Mouse (Mus musculus) midbrain, embryonic 16.5 days (tissue): ENCODE measurements around the gene Slc25a27. TPM values are rescaled to one million over a fixed set of nuclear protein-coding genes. Genes with fewer than 3 reads are reported as not detected.

Source experiments
- ATAC-seq: fragments of 200-750 bp; cut with Nextera tagmentation; 2 replicates; pipeline ENCODE4 v1.8.0; 2017; ENCODE audit warnings: moderate TSS enrichment
- H3K27ac ChIP-seq: fragments of 300-500 bp; sonication (generic); 2 replicates; pipeline ENCODE4 v1.5.1; 2014; ENCODE audit warnings: mild to moderate bottlenecking, low read length, mixed read lengths
- H3K27me3 ChIP-seq: fragments of 300-500 bp; sonication (generic); 2 replicates; pipeline ENCODE4 v1.6.1; 2014; ENCODE audit warnings: low read depth, low read length, mixed read lengths; ENCODE audit not compliant: control insufficient read depth, insufficient read depth
- H3K36me3 ChIP-seq: fragments of 300-500 bp; sonication (generic); 2 replicates; pipeline ENCODE4 v1.6.1; 2014; ENCODE audit warnings: mild to moderate bottlenecking, low read length, moderate library complexity, mixed read lengths; ENCODE audit not compliant: control insufficient read depth, insufficient read depth
- H3K4me1 ChIP-seq: fragments of 300-500 bp; sonication (generic); 2 replicates; pipeline ENCODE4 v1.6.1; 2014; ENCODE audit warnings: mild to moderate bottlenecking, low read length, mixed read lengths; ENCODE audit not compliant: control insufficient read depth, insufficient read depth
- H3K4me2 ChIP-seq: fragments of 300-500 bp; sonication (generic); 2 replicates; pipeline ENCODE4 v1.6.1; 2014; ENCODE audit warnings: mild to moderate bottlenecking, low read length, mixed read lengths
- H3K4me3 ChIP-seq: fragments of 300-500 bp; sonication (generic); 2 replicates; pipeline ENCODE4 v1.5.1; 2014; ENCODE audit warnings: low read depth, mild to moderate bottlenecking, low read length, moderate library complexity, mixed read lengths
- H3K9ac ChIP-seq: fragments of 300-500 bp; sonication (generic); 2 replicates; pipeline ENCODE4 v1.6.1; 2014; ENCODE audit warnings: low read depth, low read length, mixed read lengths
- H3K9me3 ChIP-seq: fragments of 300-500 bp; sonication (generic); replicated peaks from 2 replicates; pipeline ENCODE4 v1.6.1; 2014; ENCODE audit warnings: mild to moderate bottlenecking, low read length, mixed read lengths; ENCODE audit not compliant: control insufficient read depth, poor library complexity, severe bottlenecking
- WGBS: fragments of 180-500 bp; shearing (Covaris S2); extraction: QIAGEN DNeasy Blood & Tissue Kit; methylation state at CpG from one replicate; pipeline ENCODE4 v1.1.7; 2014; 5-methylcytosine and 5-hydroxymethylcytosine counted together
- polyA plus RNA-seq: library from polyadenylated mRNA; unstranded; fragments of >200 nt; fragmentation: Nextera tagmentation; extraction: Ambion mirVana; gene quantifications from 2 replicates; pipeline ENCODE4 v1.2.1, GENCODE M21; 2015

Slc25a27 gene
- polyA plus RNA-seq, 1 experiment from 2014 or later: 123 TPM

DNA sequence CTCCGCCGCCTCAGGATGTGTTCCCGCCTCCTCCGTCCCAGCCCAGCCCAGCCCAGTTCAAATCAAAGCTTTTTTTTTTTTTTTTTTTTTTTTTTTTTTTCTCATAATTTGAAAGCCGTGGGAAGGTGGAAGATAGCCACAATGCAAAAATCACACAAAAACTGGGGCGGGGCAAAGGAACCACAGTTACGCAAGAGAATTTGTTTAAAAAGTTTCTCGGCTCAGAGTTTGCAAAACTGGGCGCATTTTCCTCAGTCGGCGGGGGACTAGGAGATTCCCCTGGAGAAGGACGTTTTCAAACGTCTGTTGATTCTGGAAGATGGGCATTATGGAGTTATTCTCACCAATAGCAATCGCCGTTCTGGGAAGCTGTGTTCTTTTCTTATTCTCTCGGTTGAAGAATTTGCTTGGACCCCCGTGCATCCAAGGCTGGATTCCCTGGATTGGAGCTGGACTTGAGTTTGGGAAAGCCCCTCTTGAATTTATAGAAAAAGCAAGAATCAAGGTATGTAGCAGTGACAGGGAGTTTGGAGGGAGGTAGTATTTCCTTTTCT is 353 bp upstream of the Slc25a27 start, which contains the start of gene Cyp39a1:
Gene Cyp39a1, plus strand, starts transcription at position 136 of the 554 bp plus-strand sequence.
- Histone ChIP-seq H3K4me1 (peaks cover 18% of the 10 kb centered on the region), H3K36me3 (peaks cover 4% of the 10 kb centered on the region; the same call in 1 of the 2 replicates), H3K9ac (peak within 1 kb of the TSS; percentile 88), H3K27ac (peak within 1 kb of the TSS; percentile 75), H3K27me3 (no peaks in the 10 kb centered on the region), H3K4me3 (peak within 1 kb of the TSS; percentile 68), H3K4me2 (peak within 1 kb of the TSS; percentile 84), H3K9me3 (no peaks in the 10 kb centered on the region)
- WGBS: under 1% methylated on average over 17 of the region's 17 CpGs
- 0 out of 2 replicates have a peak, but pooled peaks have one; percentile 1 for ATAC-seq

- peaks cover 18% of the 10 kb centered on the region for H3K36me3 ChIP-seq
- H3K27ac ChIP-seq: no peak overlapping the region
- ATAC-seq: no peak
- WGBS: 74% methylated on average over 14 of the region's 14 CpGs
- no peak overlapping the region for H3K9ac ChIP-seq
- no peaks in the 10 kb centered on the region for H3K27me3 ChIP-seq
- H3K4me3 ChIP-seq: no peak overlapping the region
- no peaks in the 10 kb centered on the region for H3K4me1 ChIP-seq
- no peak overlapping the region for H3K4me2 ChIP-seq
- no peaks in the 10 kb centered on the region for H3K9me3 ChIP-seq
Measured at GRCm38 (mm10) chr17:43651314-43652046, 15.5 kb downstream of the Slc25a27 start.

GRCm38 (mm10) chr17:43649641-43650436 is 17.2 kb downstream of the Slc25a27 start:
- WGBS: 75% methylated on average over 10 of the region's 10 CpGs
- Histone ChIP-seq H3K4me1 (no peaks in the 10 kb centered on the region), H3K4me2 (no peak overlapping the region), H3K27me3 (no peaks in the 10 kb centered on the region), H3K4me3 (no peak overlapping the region), H3K27ac (no peak overlapping the region), H3K36me3 (peaks cover 31% of the 10 kb centered on the region), H3K9me3 (no peaks in the 10 kb centered on the region), H3K9ac (no peak overlapping the region)
- no peak for ATAC-seq

- no peak for ATAC-seq
- H3K9ac ChIP-seq: no peak overlapping the region
- no peaks in the 10 kb centered on the region for H3K27me3 ChIP-seq
- no peak overlapping the region for H3K27ac ChIP-seq
- no peaks in the 10 kb centered on the region for H3K9me3 ChIP-seq
- 46% methylated on average over 5 of the region's 5 CpGs for whole genome bisulfite sequencing
- peaks cover 40% of the 10 kb centered on the region for H3K36me3 ChIP-seq
- no peak overlapping the region for H3K4me3 ChIP-seq
- no peaks in the 10 kb centered on the region for H3K4me1 ChIP-seq
- no peak overlapping the region for H3K4me2 ChIP-seq
Measured at GRCm38 (mm10) chr17:43646925-43647324, 20.1 kb downstream of the Slc25a27 start.

GRCm38 (mm10) chr17:43645136-43645535 is 21.9 kb downstream of the Slc25a27 start:
- Histone ChIP-seq H3K4me1 (no peaks in the 10 kb centered on the region), H3K9ac (no peak overlapping the region), H3K4me2 (no peak overlapping the region), H3K27me3 (no peaks in the 10 kb centered on the region), H3K36me3 (peaks cover 39% of the 10 kb centered on the region), H3K9me3 (no peaks in the 10 kb centered on the region), H3K4me3 (no peak overlapping the region), H3K27ac (no peak overlapping the region)
- no peak for ATAC-seq
- 95% methylated on average over 3 of the region's 3 CpGs for WGBS

GRCm38 (mm10) chr17:43644375-43644774 is 22.6 kb downstream of the Slc25a27 start:
- 79% methylated on average over 7 of the region's 7 CpGs for WGBS
- no peak overlapping the region for H3K4me2 ChIP-seq
- H3K9ac ChIP-seq: no peak overlapping the region
- no peaks in the 10 kb centered on the region for H3K27me3 ChIP-seq
- H3K27ac ChIP-seq: no peak overlapping the region
- H3K36me3 ChIP-seq: peaks cover 37% of the 10 kb centered on the region
- no peak for ATAC-seq
- no peaks in the 10 kb centered on the region for H3K9me3 ChIP-seq
- no peaks in the 10 kb centered on the region for H3K4me1 ChIP-seq
- no peak overlapping the region for H3K4me3 ChIP-seq

GRCm38 (mm10) chr17:43643191-43643590 is 23.8 kb downstream of the Slc25a27 start:
- Histone ChIP-seq H3K27ac (no peak overlapping the region), H3K36me3 (peaks cover 37% of the 10 kb centered on the region), H3K9ac (no peak overlapping the region), H3K4me1 (no peaks in the 10 kb centered on the region), H3K27me3 (no peaks in the 10 kb centered on the region), H3K4me2 (no peak overlapping the region), H3K4me3 (no peak overlapping the region), H3K9me3 (no peaks in the 10 kb centered on the region)
- ATAC-seq: no peak
- WGBS: 75% methylated on average over 7 of the region's 7 CpGs

DNA sequence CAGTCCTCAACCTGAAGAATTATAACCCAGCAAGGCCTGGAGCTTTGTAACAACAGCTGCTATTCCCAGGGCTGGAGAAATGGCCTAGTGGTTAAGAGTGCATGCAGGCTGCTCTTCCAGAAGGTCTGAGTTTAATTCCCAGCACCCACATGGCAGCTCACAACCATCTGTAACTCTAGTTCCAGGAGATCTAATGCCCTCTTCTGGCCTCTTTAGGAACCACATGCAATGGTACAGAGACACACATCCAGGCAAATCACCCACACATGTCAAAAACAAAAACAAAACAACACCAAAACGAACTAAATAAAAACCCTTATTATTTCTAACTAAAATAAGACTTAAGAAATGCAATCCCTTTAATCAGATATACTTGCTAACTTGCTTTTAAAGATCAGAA is 26.2 kb downstream of the Slc25a27 start:
- H3K27ac ChIP-seq: no peak overlapping the region
- H3K9me3 ChIP-seq: peaks cover 3% of the 10 kb centered on the region; the same call in 1 of the 2 replicates
- ATAC-seq: no peak
- no peak overlapping the region for H3K4me3 ChIP-seq
- H3K9ac ChIP-seq: no peak overlapping the region
- no peaks in the 10 kb centered on the region for H3K4me1 ChIP-seq
- no peak overlapping the region for H3K4me2 ChIP-seq
- H3K27me3 ChIP-seq: no peaks in the 10 kb centered on the region
- 82% methylated on average over 1 of the region's 1 CpGs for WGBS
- peaks cover 29% of the 10 kb centered on the region for H3K36me3 ChIP-seq
